Mouse (Mus musculus) lung, adult 10 weeks (tissue): ENCODE measurements around the gene Tbc1d30. TPM values are rescaled to one million over a fixed set of nuclear protein-coding genes. Genes with fewer than 3 reads are reported as not detected.

Experiments used
- polyA plus RNA-seq: library from polyadenylated mRNA; stranded (reverse); fragments of 350-450 nt; fragmentation: Illumina TruSeq; extraction: RNeasy Lipid Tissue Mini Kit (QIAGEN cat#74804); gene quantifications from one replicate; pipeline ENCODE4 v1.2.3, GENCODE M21; 2014; ENCODE audit warnings: low read depth, low replicate concordance; ENCODE audit not compliant: insufficient read depth

Tbc1d30 gene
- 7.7 TPM for polyA plus RNA-seq

GRCm38 (mm10) chr10:121351066-121351581 is at the start of gene Tbc1d30:
TSS of gene Tbc1d30 (minus strand) at chr10:121351278.

DNA sequence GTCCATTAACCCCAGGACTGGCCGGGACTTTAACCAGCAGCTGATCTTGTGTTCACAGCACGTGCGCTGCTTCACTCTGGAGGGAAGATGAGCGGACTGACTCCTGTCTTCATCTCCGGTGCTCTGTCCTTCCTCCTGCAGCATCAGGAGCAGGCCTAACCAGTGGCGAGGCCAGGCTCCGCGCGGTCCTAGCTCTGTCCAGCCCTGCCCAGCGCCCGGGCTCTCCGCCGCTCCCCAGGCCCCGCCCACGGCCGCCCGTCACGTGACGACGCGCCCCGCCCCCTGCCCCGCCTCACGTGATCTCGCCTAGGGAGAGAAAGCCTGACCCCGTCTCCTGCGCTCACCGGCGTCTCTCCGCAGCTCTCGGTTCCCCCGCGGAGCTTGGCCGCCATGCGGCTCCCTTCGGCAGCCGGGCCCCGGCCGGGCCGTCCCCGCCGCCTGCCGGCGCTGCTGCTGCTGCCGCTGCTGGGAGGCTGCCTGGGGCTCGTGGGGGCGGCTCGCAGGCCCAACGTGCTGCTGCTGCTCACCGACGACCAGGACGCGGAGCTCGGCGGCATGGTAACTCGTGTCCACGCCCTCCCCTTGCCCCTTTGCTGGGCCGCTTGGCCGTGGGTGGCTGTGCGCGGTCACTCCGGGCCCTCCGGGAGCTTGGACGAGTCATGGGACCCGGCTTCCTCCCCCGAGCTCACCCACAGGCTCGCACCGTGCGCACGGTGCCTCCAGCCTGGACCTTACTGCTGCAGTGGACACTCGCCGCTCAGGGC is 13.9 kb upstream of the Tbc1d30 start, which contains the start of gene Gns:
Gns (plus strand) TSS at position 290 of the 764 bp plus-strand sequence.

Other genes starting within 250 kb of the Tbc1d30 start
- 52.5 TPM for gene Gns, start 13.8 kb upstream of the Tbc1d30 start, polyA plus RNA-seq
- gene Rassf3, start 125.1 kb upstream of the Tbc1d30 start, polyA plus RNA-seq: 102 TPM
- 18.7 TPM for gene Tbk1, start 235.5 kb upstream of the Tbc1d30 start, polyA plus RNA-seq